Mouse (Mus musculus): ENCODE measurements at regions not wholly inside any gene's neighbourhood (a gene's known extent, or its start where the extent isn't known, plus 50 kb on each side); places are given as distances from the start of the nearest gene placed in this dataset.

GRCm38 (mm10) chr7:83245867-83246266 lies 338.9 kb upstream of the Tmc3 start:
- DNase-seq (ENCODE audit: low read depth, low spot score), result no peak

GRCm38 (mm10) chr7:83251995-83252563 lies 332.6 kb upstream of the Tmc3 start:
- DNase-seq (ENCODE audit: low read depth, low spot score), result no peak

GRCm38 (mm10) chr7:83253001-83253400 lies 331.7 kb upstream of the Tmc3 start:
- no peak for DNase-seq (ENCODE audit: low read depth, low spot score)

GRCm38 (mm10) chr7:83253432-83253831 lies 331.3 kb upstream of the Tmc3 start:
- DNase-seq (ENCODE audit: low read depth, low spot score), result no peak

- no peak for DNase-seq (ENCODE audit: low read depth, low spot score)
Measured at GRCm38 (mm10) chr7:83254411-83254810, 330.3 kb upstream of the Tmc3 start.

- no peak for DNase-seq (ENCODE audit: low read depth, low spot score)
Measured at GRCm38 (mm10) chr7:83256236-83256784, 328.4 kb upstream of the Tmc3 start.

GRCm38 (mm10) chr7:83258363-83258916 lies 326.3 kb upstream of the Tmc3 start:
- no peak for DNase-seq (ENCODE audit: low read depth, low spot score)

GRCm38 (mm10) chr7:83261489-83261888 lies 323.2 kb upstream of the Tmc3 start:
- DNase-seq (ENCODE audit: low read depth, low spot score), result peak; percentile 35

- no peak for DNase-seq (ENCODE audit: low read depth, low spot score)
Measured at GRCm38 (mm10) chr7:83289915-83290773, 294.6 kb upstream of the Tmc3 start.

GRCm38 (mm10) chr7:83307112-83307511 lies 277.6 kb upstream of the Tmc3 start:
- DNase-seq (ENCODE audit: low read depth, low spot score), result no peak

- no peak for DNase-seq (ENCODE audit: low read depth, low spot score)
Measured at GRCm38 (mm10) chr7:83312172-83312571, 272.6 kb upstream of the Tmc3 start.

GRCm38 (mm10) chr7:83329809-83330412 lies 254.8 kb upstream of the Tmc3 start:
- peak; percentile 8 for DNase-seq (ENCODE audit: low read depth, low spot score)

- DNase-seq (ENCODE audit: low read depth, low spot score), result no peak
Measured at GRCm38 (mm10) chr7:83347103-83347754, 237.5 kb upstream of the Tmc3 start.

- DNase-seq (ENCODE audit: low read depth, low spot score), result peak; percentile 76
Measured at GRCm38 (mm10) chr7:83369191-83369590, 215.5 kb upstream of the Tmc3 start.

GRCm38 (mm10) chr7:83369605-83370004 lies 215.1 kb upstream of the Tmc3 start:
- DNase-seq (ENCODE audit: low read depth, low spot score), result peak; percentile 90

GRCm38 (mm10) chr7:83376826-83377225 lies 207.9 kb upstream of the Tmc3 start:
- DNase-seq (ENCODE audit: low read depth, low spot score), result no peak

- peak; percentile 86 for DNase-seq (ENCODE audit: low read depth, low spot score)
Measured at GRCm38 (mm10) chr7:83381381-83382181, 203.1 kb upstream of the Tmc3 start.

- DNase-seq (ENCODE audit: low read depth, low spot score), result peak; percentile 77
Measured at GRCm38 (mm10) chr7:83382803-83383363, 201.8 kb upstream of the Tmc3 start.

GRCm38 (mm10) chr7:83391388-83391787 lies 193.3 kb upstream of the Tmc3 start:
- DNase-seq (ENCODE audit: low read depth, low spot score), result peak; percentile 40

- DNase-seq (ENCODE audit: low read depth, low spot score), result no peak
Measured at GRCm38 (mm10) chr7:83392181-83392580, 192.5 kb upstream of the Tmc3 start.

Measured in brain, adult 2 months (tissue).